Mouse (Mus musculus): ENCODE measurements around the gene Dcaf5.
"Not testable (repeated sequence)": the region's sequence is repeated elsewhere in the genome, so short reads cannot be mapped to it uniquely, and the experiment has no call there.

The Dcaf5 gene

GRCm38 (mm10) chr12:80436336-80436976 is at the start of gene Dcaf5:
Gene Dcaf5 (minus strand): TSS chr12:80436601.
- peak; percentile 52 for DNase-seq (ENCODE audit: low spot score)

DNA sequence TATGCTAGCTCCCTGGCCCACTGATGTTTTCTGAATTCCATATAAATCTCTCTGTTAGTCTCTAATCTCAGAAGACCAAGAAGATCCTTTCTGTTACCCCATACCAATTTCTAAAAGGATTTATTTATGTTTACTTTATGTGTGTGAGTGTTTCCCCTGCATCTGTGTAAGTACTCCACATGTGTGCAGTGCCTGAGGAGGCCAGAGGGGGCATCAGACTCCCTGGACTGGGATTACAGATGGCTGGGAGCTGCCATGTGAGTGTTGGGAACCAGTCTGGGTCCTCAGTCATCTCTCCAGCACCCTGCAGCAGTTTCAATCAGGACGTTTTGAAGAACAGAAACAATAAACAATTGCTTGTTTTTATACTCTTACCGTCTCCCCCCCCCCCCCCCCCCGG is 47.0 kb upstream of the Dcaf5 start:
- no peak for DNase-seq (ENCODE audit: low spot score)

DNA sequence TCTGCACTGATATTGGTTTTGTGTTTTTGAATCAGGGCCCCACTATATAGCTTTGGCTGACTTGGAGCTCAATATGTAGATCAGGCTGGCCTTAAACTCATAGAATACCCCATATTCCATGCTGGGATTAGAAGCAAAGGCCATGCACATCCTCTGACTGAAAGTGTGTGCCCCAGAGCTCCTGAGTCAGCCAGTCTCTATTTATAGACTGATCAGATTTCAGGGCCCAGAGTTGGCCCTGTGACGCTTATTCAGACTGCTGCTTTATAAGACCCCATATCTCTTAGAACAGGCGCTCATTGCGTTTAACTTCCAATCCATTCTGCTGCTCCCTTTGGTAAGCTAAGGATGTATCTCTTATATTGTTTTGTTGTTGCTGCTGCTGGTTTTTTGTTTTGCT is 43.6 kb upstream of the Dcaf5 start:
- DNase-seq (ENCODE audit: low spot score): no peak

DNA sequence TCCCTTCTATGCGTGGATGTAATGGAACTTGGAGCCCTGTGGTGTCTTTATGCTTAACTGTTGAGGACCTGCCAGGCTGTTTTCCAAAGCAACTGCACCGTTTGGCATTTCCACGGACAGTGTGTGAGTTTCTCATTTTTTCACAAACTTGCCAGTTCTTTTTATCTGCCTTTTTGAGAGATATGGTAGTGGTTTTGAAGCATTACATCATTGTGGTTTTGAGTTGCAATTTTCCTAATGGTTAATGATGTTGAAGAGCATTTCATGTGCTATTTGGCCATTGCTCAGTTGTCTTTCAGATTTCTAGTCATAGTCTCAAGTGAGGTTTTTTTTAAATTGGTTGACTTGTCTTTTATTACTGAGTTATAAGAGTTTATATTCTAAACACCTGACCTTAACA is 37.3 kb upstream of the Dcaf5 start:
- no peak for DNase-seq (ENCODE audit: low spot score)

GRCm38 (mm10) chr12:80471926-80472325 is 35.5 kb upstream of the Dcaf5 start:
- no peak for DNase-seq (ENCODE audit: low spot score)

GRCm38 (mm10) chr12:80470206-80470605 is 33.8 kb upstream of the Dcaf5 start:
- no peak for DNase-seq (ENCODE audit: low spot score)

DNA sequence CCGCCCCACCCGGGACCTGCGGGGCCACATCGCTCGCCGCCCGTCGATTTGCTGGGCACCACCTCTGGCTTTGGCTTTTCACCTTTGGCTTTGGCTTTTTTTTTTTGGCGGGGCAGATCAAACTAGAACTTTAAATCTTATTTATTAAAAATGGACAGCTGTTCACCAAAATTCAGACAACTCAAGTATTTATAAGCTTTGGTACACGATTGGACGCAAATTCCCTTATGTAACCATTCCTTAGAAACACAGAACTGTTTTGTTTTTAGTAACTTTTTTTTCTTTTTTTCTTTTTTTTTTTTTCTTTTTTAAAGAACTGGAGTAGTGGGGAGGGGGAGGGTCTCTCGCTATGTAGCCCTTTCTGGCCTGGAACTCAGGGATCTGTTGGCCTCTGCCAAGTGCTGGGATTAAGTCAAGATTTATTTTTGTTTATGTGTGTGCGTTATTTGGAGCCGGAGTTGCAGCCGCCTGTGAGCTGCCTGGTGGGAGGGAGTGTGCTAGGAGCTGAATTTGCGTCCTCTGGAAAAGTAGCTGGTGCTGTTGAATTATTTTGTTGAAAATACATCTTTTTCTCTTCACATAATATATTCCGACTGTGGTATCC is 27.4 kb upstream of the Dcaf5 start:
- no peak for DNase-seq (ENCODE audit: low spot score)

DNA sequence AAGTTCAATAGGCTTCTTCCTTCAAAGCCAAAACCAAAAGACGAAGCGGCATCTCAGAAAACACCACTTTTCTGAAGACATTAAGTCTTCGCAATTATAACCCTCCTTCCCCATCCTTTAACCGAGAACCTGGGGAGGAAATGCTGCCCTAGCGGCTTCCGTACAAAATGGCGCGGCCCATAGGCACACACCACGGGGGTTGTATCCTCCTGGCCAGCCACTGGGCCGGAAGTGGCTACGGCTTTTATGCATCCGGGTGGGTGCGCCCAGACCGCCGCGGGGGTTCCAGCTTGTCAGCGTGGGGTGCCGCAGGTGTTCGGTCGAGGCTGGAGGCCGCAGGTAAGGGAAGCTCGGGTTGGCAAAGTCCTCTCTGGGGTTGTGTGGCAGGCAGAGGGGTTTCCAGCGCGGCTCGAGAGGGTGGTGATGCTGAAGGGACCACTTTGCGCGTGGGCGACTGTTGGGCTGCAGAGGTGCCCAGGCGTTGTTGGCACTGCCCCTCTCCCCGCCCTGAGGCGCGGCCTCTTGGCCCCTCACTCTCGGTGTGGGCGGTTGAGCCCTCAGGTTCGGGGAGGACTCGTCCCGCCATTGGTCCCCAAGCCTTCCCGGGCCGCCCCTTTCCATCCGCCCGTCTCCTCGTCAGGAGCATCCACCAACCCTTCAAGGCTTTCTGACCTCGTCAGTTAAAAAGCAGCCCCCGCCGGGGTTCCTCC is 26.7 kb upstream of the Dcaf5 start, which contains the start of gene Exd2:
Gene Exd2 (plus strand): TSS at position 154 of the 710 bp plus-strand sequence.
- peak; percentile 68 for DNase-seq (ENCODE audit: low spot score)

- DNase-seq (ENCODE audit: low spot score): not testable (repeated sequence)
Observed at GRCm38 (mm10) chr12:80462292-80462896, 26.0 kb upstream of the Dcaf5 start.

- DNase-seq (ENCODE audit: low spot score): no peak
Observed at GRCm38 (mm10) chr12:80458033-80458432, 21.6 kb upstream of the Dcaf5 start.

- no peak for DNase-seq (ENCODE audit: low spot score)
Observed at GRCm38 (mm10) chr12:80453506-80453905, 17.1 kb upstream of the Dcaf5 start.

DNA sequence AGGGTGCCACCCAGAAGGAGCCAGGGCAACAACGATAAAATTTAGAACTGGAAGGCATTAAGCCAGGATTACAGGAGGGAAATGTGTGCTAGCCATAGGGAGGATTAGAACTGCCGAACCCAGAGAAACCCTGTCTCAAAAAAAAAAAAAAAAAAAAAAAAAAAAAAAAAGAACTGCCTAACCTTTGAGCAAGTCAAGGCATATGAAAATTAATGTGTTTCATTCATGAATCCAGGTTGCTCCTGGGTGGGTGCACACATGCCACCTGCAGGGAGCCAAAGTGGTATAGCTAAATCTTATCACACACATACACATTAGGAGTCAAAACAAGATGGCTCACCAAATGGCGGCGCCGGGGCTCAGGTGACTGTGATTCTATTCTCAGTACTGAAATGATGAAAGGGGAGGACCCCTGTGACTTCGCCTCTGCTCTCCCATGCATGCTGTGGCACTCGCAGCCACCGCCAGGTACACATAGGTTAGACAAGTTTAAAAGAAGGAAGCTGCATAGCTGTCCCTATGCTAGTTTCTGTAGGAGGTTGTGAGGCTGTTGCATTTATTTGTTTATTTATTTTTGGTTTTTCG is 8.2 kb upstream of the Dcaf5 start:
- DNase-seq (ENCODE audit: low spot score): no peak

DNA sequence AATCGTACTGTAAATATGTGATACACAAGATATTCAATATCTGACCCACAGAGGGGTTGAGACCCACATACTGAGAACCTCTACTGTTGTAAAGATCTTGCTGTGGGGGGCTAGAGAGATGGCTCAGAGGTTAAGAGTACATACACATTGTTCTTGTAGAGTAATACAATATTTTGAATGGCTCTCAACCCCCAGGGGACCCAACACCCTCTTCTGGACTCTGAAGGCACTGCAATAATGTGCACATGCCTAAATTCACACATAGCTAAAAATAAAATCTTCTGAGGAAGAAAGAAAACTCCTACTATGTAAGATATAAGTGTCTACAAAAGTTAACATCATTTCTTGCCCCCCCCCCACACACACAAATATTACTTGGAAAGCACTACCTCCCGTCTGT is 4.6 kb upstream of the Dcaf5 start:
- DNase-seq (ENCODE audit: low spot score): no peak

DNA sequence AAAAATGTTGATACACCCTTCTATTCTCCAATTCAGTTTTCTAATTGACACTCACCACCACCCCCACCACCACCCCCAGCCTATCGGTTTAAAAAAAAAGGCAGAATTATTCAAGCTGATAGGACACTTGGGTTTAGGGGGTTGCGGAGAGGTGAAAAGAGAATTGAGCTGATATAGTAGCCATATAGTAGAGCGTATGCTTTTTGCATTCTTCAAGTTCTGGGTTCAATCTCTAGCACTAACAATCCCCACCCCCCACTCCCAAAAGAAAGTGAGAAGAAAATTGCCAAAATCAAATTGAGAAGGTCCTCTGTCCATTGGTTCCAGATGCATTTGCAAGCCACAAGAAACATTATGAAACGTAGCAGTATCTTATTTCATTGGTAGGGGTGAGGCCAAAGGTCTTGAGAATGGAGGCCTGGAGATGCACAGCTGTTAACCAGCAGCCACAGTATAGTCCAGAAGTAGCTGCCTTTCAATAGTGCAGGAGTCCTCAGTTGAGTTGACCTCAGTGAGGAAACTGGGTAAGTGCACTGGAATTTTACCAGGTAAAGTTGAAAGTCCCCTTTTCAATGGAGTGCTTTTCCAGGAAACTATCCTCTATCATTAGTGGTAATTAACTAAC is 762 bp upstream of the Dcaf5 start:
- DNase-seq (ENCODE audit: low spot score): no peak

DNA sequence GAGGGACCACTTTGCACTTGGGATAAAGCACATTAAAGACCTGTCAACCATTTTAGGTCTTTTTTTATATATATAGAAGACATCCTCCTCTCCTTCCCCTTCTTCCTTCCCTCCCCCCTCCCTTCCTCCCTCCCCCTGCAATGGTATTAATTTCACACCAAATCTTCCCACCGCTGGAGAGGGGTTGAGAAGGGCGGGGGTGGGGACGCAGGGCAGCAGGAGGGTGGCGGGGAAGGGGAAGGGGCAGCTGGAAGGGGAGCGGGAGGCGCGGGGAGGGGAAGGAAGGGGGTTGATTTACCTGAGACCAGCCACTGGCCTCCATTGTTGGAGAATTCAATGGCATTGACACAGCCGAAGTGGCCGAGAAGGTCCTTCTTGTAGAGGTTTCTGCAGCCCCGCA is 514 bp downstream of the Dcaf5 start:
- peak; percentile 7 for DNase-seq (ENCODE audit: low spot score)

DNA sequence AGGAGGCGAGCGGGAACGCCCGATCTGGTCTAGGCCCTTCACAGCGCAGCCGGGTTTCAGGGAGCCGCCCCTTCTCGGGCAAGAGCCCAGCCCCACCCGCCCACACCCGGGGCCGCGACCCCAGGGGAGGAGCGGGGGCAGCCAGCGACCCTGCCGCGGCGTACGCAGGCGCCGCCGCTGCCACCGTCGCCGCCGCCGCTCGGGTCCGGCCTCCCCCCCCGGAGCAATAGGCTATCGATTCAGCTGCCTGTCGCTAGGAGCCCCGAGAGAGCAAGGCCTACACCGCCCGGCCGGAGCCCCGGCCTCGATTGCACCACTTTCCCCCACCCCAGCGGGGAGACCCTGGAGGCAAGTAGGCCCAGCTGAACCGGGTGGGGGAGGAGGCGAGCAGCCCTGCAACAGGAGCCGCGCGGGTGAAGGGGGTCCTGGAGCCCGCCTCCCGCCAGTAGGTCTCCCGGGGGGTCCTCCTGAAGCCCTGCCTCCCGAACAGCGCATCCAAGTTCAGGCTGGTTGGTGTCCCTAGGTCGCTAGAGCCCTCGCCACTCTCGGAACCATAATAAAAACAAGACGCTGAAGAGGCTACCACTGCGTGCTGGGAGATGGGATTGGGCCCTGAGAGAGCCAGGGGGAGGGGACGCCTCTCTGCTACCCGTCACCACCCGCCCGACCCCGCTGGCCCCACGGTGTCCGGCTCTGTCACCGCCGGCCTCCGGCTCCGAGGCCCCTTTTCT is 1.3 kb downstream of the Dcaf5 start:
- peak; percentile 32 for DNase-seq (ENCODE audit: low spot score)

DNA sequence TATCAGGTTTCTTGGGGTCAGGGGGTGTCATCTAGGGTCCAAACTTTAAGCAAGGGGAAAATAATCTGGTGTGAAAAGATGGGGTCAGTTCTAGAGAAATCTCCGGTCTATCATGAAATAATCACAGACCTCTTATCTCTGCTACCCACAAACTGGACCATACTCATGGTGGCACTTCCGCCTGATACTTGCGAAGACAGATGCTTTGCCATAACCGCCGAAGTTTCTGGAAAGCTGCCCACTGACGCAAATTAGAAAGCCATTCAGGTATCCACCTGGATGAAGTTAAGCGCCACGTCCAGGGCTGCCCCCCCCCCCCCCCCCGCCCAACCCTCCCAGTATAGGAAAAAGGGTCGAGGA is 1.8 kb downstream of the Dcaf5 start:
- no peak for DNase-seq (ENCODE audit: low spot score)

- no peak for DNase-seq (ENCODE audit: low spot score)
Observed at GRCm38 (mm10) chr12:80433266-80433665, 3.1 kb downstream of the Dcaf5 start.

- no peak for DNase-seq (ENCODE audit: low spot score)
Observed at GRCm38 (mm10) chr12:80427683-80428082, 8.7 kb downstream of the Dcaf5 start.

DNA sequence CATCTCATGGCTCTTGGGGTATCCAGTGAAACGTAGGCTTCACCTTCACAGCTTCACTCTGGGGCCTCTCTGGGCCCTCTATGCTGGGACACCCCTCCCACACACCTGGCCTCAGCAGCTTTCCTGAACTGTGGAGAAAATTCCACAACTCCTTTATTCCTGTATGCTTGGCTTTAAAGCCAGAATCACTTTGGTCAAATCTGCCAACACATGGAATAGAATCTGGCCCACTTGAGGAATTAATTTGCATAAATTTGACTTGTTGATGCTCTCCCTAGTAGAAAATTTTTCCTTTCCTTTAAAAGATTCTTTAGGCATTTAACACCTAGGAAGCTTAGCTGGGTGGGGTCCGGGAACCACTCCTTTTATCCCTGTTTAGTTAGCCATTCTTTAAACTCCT is 21.3 kb downstream of the Dcaf5 start:
- no peak for DNase-seq (ENCODE audit: low spot score)

DNA sequence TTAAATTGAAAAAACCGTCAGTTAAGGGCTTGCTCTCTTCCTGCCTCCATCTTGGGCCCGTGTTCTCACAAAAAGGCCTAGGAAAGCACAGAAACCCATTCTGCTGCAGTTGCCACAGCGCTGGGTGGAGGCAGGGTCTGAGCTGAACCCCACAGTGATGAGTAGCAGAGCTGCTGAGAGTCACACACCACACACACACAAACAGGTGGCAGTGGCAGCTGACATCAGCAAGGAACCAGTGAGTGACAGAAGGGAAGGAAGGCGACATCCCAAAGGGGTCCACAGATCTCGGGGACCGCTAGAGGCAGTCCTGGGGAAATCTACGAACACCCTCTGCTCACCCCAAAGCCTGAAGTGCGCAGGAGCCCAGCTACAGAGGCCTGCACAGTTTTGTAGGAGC is 25.5 kb downstream of the Dcaf5 start:
- no peak for DNase-seq (ENCODE audit: low spot score)

DNA sequence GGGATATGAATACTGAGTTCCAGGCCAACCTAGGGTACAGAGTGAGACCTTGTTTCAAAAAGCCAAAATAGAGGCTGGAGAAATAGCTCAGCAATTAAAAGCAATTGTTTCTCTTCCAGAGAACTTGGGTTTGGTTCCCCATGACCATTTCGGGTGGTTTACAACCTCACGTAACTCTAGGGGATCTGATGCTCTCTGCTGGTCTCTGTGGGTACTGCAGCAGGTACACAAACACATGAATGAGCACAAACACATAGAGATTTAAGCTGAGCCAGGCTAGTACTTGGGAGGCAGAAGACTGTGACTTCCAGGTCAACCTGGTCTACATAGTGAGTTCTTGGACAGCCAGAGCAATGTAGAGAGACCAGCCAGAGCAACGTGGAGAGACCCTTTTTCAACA is 28.6 kb downstream of the Dcaf5 start:
- peak; percentile 25 for DNase-seq (ENCODE audit: low spot score)

Measured in spleen, adult 12 weeks (tissue).